Mouse (Mus musculus) lung, adult 2 months (tissue): ENCODE measurements around the gene Armh1. TPM values are rescaled to one million over a fixed set of nuclear protein-coding genes. Genes with fewer than 3 reads are reported as not detected.

ENCODE experiments used
- DNase-seq: peaks from one replicate; pipeline ENCODE4 v3.0.0; 2022
- H3K4me1 ChIP-seq: fragments of 200-500 bp; 2 replicates; pipeline ENCODE4 v1.6.1; 2011; ENCODE audit warnings: low read length; ENCODE audit not compliant: control insufficient read depth, insufficient read depth
- H3K4me3 ChIP-seq: fragments of 200-500 bp; replicated peaks from 2 replicates; pipeline ENCODE3; 2011; ENCODE audit warnings: low read depth, mild to moderate bottlenecking, control low read depth, low read length; ENCODE audit errors: extremely low read depth
- CTCF ChIP-seq: fragments of 200-500 bp; IDR thresholded peaks from 2 replicates; pipeline ENCODE4 v1.5.1; 2011; ENCODE audit warnings: mild to moderate bottlenecking, low read length, control low read depth; ENCODE audit not compliant: insufficient read depth
- POLR2A ChIP-seq: fragments of 200-500 bp; IDR thresholded peaks from 2 replicates; pipeline ENCODE4 v1.6.1; 2011; ENCODE audit warnings: low read depth, mild to moderate bottlenecking, control low read depth, low read length, borderline replicate concordance; ENCODE audit errors: extremely low read depth
- WGBS: fragments of 180-500 bp; shearing (Covaris S2); methylation state at CpG from one replicate; pipeline ENCODE4 v1.1.7; 2018; 5-methylcytosine and 5-hydroxymethylcytosine counted together
- polyA plus RNA-seq: library from polyadenylated mRNA; depleted of rRNA; stranded (reverse); fragments of >200 nt; gene quantifications from 2 replicates; pipeline ENCODE4 v1.2.3, GENCODE M21; 2012

The Armh1 gene
- polyA plus RNA-seq, 1 experiment: 5.2 TPM

DNA sequence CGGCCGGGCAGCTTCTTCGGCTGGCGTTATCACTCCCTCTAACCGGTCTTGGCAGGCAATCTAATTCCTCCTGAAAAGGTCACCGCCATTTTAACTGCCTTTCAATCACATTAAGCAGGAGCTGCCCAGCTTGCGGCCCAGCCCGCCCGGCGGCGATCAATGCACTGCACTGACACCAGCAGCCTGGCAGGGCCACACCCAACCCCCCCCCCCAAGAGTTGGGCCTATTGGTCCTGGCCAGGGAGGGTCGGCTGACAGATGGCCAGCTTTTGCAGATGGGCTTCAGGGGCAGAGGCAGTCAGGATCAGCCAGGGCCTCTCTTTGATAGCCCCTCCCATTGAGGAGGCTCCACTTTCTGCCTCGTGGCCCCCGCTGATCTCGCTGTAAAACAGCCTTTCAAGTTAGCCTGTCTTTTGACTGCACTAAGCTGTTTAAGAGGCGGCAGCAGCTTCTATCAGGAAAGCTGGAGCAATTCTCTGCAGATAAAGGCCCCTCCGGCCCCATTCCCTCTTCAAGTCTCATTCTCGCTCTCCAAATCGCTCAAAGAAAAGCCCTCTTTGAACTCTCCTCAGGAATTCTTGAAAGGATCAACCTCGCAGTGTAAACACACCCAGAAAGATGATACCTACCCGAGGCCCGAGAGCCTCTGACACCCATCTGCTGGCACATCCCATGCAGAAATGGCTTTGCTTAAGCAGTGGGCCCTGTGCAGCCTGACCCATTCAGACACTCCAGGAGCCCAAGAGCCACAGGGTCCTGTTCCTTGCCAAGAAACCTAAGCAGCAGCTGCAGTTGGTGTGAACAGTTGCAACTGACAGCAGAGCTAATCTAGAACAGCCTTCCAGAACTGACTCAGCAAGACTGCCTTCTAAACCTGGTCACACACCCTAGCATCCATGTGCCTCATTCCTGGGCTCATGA lies 31.6 kb upstream of the Armh1 start:
- Histone ChIP-seq H3K4me3 (no peak overlapping the region), H3K4me1 (peaks cover 2% of the 10 kb centered on the region; the same call in 1 of the 2 replicates)
- DNase-seq: no peak
- WGBS: 63% methylated on average over 22 of the region's 22 CpGs
- TF ChIP-seq POLR2A: no peak
- TF ChIP-seq CTCF: no peak

DNA sequence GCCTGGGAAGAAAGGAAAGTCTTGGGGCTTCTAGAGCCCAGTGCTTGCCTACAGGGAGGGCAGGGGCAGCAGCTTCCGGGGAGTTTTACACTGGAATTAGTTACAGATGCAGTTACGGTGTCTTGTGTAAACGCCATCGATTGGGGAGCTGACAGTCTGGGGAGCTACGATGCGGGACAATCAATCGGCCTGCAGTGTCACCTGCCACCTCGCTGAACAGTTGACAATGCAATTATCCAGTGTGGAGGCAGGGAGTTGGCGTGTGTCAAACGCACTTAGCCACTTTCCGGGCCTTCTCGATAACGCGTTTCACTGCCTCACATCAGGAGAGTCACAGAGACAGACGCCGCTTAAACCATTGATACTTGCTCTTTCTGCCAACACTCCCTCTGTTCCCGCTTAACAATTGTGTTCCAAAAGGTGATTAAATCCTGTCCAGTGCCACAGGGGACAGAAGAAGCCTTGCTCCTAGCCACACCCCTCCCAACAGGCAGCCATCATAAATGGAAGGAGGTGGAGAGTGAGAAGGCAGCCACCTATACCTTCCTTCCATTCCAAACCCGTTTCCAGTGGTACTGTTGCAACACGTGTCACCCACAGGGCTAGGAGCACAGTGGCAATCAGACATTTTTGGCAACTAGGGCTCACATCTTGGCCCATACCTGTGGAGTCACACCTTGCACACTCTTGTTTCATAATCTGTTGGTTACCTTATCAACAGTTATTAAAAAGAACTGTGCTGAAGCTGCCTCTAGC lies 29.3 kb upstream of the Armh1 start:
- H3K4me3 ChIP-seq: no peak overlapping the region
- TF ChIP-seq CTCF (no peak), POLR2A (no peak)

GRCm38 (mm10) chr4:117280397-117280930 lies 28.5 kb upstream of the Armh1 start:
- no peak overlapping the region for H3K4me3 ChIP-seq
- TF ChIP-seq POLR2A (no peak), CTCF (no peak)
- 87% methylated on average over 8 of the region's 8 CpGs for WGBS
- no peaks in the 10 kb centered on the region for H3K4me1 ChIP-seq
- no peak for DNase-seq

More for the DNA sequence above, 29.3 kb upstream of the Armh1 start:
- no peak for DNase-seq
- WGBS: 68% methylated on average over 19 of the region's 19 CpGs
- no peaks in the 10 kb centered on the region for H3K4me1 ChIP-seq

DNA sequence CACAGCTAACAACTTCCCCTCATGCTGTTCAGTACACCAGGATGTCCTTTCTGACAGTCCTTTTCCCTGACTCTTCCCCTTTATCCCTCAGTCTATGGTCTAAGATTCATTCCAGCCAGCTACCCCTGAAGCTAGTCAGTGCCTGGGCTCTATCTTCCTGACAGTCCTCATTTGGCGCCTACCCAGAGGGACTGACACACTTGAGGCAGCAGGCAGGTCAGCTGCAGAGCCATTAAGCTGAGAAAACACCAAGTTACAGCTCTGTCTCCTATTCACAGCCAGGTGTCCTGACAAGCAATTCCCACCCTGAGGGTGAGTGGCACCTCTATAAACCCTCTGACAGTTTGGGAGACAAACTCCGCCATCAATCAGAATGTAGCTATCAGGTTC lies 27.3 kb upstream of the Armh1 start:
- TF ChIP-seq POLR2A: no peak
- TF ChIP-seq CTCF: no peak
- DNase-seq: no peak
- Histone ChIP-seq H3K4me1 (no peaks in the 10 kb centered on the region), H3K4me3 (no peak overlapping the region)
- WGBS: 71% methylated on average over 2 of the region's 2 CpGs

DNA sequence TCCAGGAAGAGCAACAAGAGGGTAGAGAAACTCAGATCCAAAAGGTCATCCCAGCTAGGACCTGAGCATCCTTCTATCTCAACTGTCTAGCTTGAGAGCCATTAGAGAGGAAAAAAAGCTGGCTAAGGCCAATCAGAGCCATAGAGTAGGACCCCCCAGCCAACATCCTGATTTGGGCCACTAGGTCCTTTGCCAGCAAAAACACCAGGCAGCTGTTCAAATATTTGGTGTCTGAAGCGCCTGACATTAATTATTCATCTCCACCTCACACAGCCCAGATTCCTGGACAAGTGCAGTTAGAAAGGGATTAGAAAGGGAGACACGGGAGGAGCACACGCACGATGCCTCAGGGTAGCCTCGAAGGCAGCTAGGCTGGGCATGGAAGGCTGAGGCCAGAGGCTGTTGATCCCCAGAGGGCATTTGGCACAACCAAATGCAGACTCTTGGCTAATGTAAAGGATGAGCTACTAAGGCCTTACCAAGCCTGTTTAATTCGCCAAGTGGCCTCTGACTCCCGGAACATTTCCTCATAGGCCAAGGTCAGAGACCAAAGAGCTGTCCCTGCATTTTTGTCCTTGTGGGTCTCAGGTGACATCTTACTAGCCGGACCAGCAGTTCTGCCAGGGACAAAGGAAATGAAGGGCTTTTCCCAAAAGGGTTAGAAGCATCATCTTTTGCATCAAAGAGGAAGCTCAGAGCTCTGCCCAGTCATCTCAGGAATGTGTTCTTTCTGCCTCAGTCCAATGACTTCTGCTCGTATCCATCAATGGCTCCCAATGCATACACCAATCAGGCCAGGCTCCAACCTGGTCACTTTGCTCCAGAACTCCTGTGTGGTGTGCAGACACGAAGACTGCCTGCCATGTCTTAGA lies 26.7 kb upstream of the Armh1 start:
- no peak for DNase-seq
- no peak for TF ChIP-seq POLR2A
- H3K4me3 ChIP-seq: no peak overlapping the region
- 69% methylated on average over 10 of the region's 10 CpGs for WGBS
- H3K4me1 ChIP-seq: no peaks in the 10 kb centered on the region

GRCm38 (mm10) chr4:117277687-117278086 lies 25.8 kb upstream of the Armh1 start:
- no peak for DNase-seq
- Histone ChIP-seq H3K4me1 (no peaks in the 10 kb centered on the region), H3K4me3 (no peak overlapping the region)
- TF ChIP-seq CTCF: no peak
- no peak for TF ChIP-seq POLR2A
- 90% methylated on average over 7 of the region's 7 CpGs for WGBS

DNA sequence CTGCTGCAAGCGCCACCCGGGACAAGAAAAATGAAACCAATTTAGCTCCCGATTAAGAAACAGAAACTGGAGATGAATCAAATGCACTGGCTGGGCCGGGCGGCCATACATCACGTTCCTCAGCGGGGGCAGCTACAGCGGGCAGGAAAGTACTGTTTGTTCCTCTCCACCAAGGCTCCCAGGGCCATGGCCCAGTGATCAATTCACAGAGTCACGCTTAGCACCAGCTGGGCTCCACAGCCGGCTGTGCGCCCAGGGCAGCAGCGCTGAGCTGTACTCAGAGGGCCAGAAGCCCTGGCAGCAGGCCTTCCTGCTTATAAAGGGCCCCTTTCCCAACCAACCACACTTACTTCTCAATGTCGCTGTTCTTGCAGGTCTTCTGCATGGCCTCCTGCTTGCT lies 25.1 kb upstream of the Armh1 start:
- Histone ChIP-seq H3K4me3 (no peak overlapping the region), H3K4me1 (no peaks in the 10 kb centered on the region)
- 68% methylated on average over 13 of the region's 13 CpGs for WGBS
- no peak for DNase-seq
- TF ChIP-seq CTCF (no peak), POLR2A (no peak)

DNA sequence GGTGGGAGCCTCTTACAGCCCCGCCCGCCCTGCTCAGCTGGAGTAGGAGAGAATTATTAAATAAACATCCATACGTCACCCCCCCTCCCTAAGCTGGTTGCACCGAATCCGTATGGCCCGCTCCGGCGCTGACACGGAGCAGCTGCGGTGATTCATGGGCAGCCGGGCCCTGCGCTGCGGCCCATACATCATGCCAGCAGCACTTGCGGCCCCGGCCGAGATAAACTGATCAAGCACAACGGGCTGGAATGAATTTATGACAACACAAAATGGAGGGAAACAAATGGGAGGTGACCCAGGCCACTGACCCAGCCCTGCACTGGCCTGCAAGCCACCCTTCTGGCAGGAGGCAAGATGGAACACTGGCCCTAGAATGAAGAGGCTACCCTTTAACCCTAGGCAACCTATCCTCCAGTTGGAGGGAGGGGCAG lies 24.4 kb upstream of the Armh1 start:
- WGBS: 74% methylated on average over 17 of the region's 17 CpGs
- TF ChIP-seq CTCF: no peak
- TF ChIP-seq POLR2A: no peak
- Histone ChIP-seq H3K4me3 (no peak overlapping the region), H3K4me1 (no peaks in the 10 kb centered on the region)
- DNase-seq: no peak

- H3K4me3 ChIP-seq: no peak overlapping the region
- H3K4me1 ChIP-seq: no peaks in the 10 kb centered on the region
- WGBS: 87% methylated on average over 4 of the region's 4 CpGs
- no peak for TF ChIP-seq CTCF
- no peak for DNase-seq
Measured at GRCm38 (mm10) chr4:117274720-117275119, 22.8 kb upstream of the Armh1 start.
